Mouse (Mus musculus) liver, embryonic 15.5 days (tissue): ENCODE results near the gene Nxph3. TPM values are rescaled to one million over a fixed set of nuclear protein-coding genes. Genes with fewer than 3 reads are reported as not detected.
A peak's percentile ranks its signal among the peaks of the same experiment; 100 is the strongest.

ENCODE experiments used
- ATAC-seq: fragments of 200-750 bp; cut with Nextera tagmentation; 2 replicates; pipeline ENCODE4 v1.8.0; 2017; ENCODE audit warnings: moderate number of reproducible peaks, mild to moderate bottlenecking, moderate library complexity; ENCODE audit not compliant: insufficient read depth
- H3K27ac ChIP-seq: fragments of 300-500 bp; sonication (generic); replicated peaks from 2 replicates; pipeline ENCODE4 v1.5.1; 2015; ENCODE audit warnings: mild to moderate bottlenecking, inconsistent platforms
- H3K27me3 ChIP-seq: fragments of 300-500 bp; sonication (generic); 2 replicates; pipeline ENCODE4 v1.6.1; 2015; ENCODE audit warnings: mild to moderate bottlenecking, inconsistent platforms
- H3K36me3 ChIP-seq: fragments of 300-500 bp; sonication (generic); replicated peaks from 2 replicates; pipeline ENCODE4 v1.6.1; 2015; ENCODE audit warnings: moderate library complexity, mild to moderate bottlenecking, inconsistent platforms
- H3K4me1 ChIP-seq: fragments of 300-500 bp; sonication (generic); replicated peaks from 2 replicates; pipeline ENCODE4 v1.6.1; 2015; ENCODE audit warnings: inconsistent platforms
- H3K4me2 ChIP-seq: fragments of 300-500 bp; sonication (generic); 2 replicates; pipeline ENCODE4 v1.6.1; 2015; ENCODE audit warnings: moderate library complexity, mild to moderate bottlenecking, inconsistent platforms
- H3K4me3 ChIP-seq: fragments of 300-500 bp; sonication (generic); replicated peaks from 2 replicates; pipeline ENCODE4 v1.5.1; 2015; ENCODE audit warnings: mild to moderate bottlenecking, inconsistent platforms
- H3K9ac ChIP-seq: fragments of 300-500 bp; sonication (generic); 2 replicates; pipeline ENCODE4 v1.6.1; 2015; ENCODE audit warnings: moderate library complexity, mild to moderate bottlenecking, inconsistent platforms
- H3K9me3 ChIP-seq: fragments of 300-500 bp; sonication (generic); replicated peaks from 2 replicates; pipeline ENCODE4 v1.6.1; 2016; ENCODE audit warnings: inconsistent platforms
- WGBS: fragments of 180-500 bp; shearing (Covaris S2); methylation state at CpG from one replicate; pipeline ENCODE4 v1.1.7; 2015; ENCODE audit warnings: mixed read lengths; ENCODE audit not compliant: insufficient replicate concordance; 5-methylcytosine and 5-hydroxymethylcytosine counted together
- polyA plus RNA-seq: library from polyadenylated mRNA; unstranded; fragments of >200 nt; fragmentation: Nextera tagmentation; extraction: Ambion mirVana; gene quantifications from 2 replicates; pipeline ENCODE4 v1.2.1, GENCODE M21; 2015

Gene Nxph3
- polyA plus RNA-seq, 1 experiment from 2014 or later = 0.03 TPM

DNA sequence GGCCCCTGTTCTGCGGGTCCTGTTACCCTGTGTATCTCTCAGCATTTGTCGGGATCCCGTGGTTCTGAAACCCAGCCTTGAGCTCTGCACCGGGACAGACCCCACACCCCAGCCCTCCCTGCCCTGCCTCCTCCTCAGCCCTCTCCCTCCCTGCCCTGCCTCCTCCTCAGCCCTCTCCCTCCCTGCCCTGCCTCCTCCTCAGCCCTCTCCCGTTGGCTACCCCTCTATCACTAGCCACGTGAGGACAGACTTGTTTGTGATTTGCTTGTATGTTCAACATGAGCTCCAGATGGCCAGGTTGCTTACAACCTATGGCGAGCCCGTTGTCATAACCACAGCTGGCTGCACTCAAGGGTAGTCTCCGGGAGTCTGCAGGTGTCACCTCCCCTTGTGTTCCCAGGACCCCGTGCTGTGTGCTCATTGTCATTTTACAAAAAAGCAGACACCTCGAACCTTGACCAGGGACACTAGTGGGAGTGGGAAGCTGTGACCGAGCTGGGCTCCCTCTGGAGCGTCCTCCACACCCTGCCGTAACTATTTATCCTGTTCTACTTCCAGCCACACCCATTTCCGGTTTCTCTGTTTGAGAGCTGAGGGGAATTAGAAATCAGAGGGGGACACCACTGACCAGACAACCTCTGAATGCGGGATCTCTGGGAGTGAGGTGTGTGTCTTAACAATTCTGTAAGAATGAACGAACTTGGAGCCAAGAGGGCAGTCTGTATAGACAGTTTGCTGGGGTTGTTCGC, 26.4 kb upstream of the Nxph3 start:
- 23% methylated on average over 18 of the region's 18 CpGs for WGBS

DNA sequence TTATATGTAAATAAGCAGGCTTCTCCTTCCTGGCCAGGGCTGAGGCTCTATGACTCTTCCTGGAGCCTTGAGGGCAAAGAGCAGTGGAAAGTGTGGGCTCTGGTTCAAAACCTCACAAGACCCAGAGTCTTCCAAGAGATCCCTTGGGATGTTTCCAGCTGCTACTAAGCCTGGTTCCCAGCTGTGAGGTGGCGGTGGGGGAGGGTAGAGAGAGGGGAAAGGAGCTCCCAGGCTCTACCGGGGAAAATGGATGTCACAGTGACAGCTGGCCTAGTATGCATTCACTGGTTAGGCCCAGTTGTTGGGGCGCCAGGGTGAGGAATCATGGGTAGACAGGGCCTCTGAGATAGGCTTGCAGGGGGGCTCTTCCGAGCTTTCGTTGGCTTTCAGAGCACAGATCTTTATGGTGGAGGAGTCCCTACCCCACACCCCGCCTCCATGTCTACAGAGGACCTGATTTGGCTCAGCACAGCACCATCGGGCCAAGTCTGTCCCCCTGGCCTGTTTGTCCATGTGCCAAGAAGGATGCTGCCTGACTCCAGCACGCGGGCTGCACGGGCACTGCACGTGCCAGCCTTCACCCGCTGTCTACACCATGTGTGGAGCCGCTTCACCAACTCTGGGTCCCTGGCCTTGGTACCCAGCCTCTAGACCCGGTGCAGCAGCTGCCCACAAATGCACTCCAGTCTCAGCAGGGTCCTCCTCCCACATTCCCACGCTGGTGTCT, 24.2 kb upstream of the Nxph3 start:
- no peak overlapping the region for H3K4me3 ChIP-seq
- no peaks in the 10 kb centered on the region for H3K4me1 ChIP-seq
- H3K27me3 ChIP-seq = peaks cover 36% of the 10 kb centered on the region
- H3K36me3 ChIP-seq = no peaks in the 10 kb centered on the region
- no peaks in the 10 kb centered on the region for H3K9me3 ChIP-seq
- H3K4me2 ChIP-seq = no peak overlapping the region
- H3K27ac ChIP-seq = no peak overlapping the region
- no peak for ATAC-seq
- no peak overlapping the region for H3K9ac ChIP-seq
- 63% methylated on average over 15 of the region's 15 CpGs for WGBS

More for the DNA sequence above, 26.4 kb upstream of the Nxph3 start:
- no peak overlapping the region for H3K4me3 ChIP-seq
- H3K9ac ChIP-seq = no peak overlapping the region
- H3K9me3 ChIP-seq = no peaks in the 10 kb centered on the region
- no peak overlapping the region; the same call in 1 of the 2 replicates for H3K4me2 ChIP-seq
- no peaks in the 10 kb centered on the region for H3K4me1 ChIP-seq
- no peaks in the 10 kb centered on the region for H3K36me3 ChIP-seq
- no peak overlapping the region for H3K27ac ChIP-seq
- H3K27me3 ChIP-seq = peaks cover 29% of the 10 kb centered on the region
- no peak for ATAC-seq

DNA sequence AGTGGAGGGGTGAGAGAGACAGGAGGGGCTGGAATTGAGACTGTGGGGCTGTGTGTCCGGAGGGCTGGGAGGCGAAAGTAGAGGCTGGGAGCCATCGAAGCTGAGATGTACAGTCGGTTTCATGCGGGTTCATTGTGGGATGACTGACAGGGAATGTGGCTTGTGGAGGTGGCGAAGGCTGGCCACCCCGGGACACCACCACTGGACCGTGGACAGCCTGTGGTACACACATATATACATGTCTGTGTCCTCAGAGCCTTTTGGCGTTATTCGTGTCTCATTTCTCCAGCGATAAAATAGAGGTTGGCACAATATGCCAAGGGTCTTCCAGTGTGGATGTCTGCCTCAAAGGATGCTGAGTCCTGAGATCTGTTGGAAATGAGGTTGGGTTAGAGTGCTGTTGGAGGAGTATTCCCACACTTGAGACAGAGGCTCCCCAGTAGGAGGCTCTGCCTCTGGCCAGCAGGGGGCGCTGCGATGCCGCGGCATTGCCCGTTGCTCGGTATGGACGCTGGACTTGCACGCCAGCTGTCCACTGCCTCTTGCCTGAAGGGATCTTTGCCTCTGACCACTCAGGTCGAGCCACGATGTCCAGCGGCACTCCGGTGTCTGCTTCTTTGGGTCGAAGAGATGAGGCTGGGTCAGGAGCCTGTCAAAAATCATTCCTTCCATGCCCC, 19.3 kb upstream of the Nxph3 start:
- no peak for ATAC-seq
- 20% methylated on average over 24 of the region's 24 CpGs for WGBS
- H3K4me2 ChIP-seq = no peak overlapping the region
- H3K27me3 ChIP-seq = peaks cover 12% of the 10 kb centered on the region
- H3K27ac ChIP-seq = no peak overlapping the region
- no peak overlapping the region for H3K9ac ChIP-seq
- no peaks in the 10 kb centered on the region for H3K9me3 ChIP-seq
- H3K4me3 ChIP-seq = no peak overlapping the region
- no peaks in the 10 kb centered on the region for H3K36me3 ChIP-seq
- H3K4me1 ChIP-seq = no peaks in the 10 kb centered on the region

DNA sequence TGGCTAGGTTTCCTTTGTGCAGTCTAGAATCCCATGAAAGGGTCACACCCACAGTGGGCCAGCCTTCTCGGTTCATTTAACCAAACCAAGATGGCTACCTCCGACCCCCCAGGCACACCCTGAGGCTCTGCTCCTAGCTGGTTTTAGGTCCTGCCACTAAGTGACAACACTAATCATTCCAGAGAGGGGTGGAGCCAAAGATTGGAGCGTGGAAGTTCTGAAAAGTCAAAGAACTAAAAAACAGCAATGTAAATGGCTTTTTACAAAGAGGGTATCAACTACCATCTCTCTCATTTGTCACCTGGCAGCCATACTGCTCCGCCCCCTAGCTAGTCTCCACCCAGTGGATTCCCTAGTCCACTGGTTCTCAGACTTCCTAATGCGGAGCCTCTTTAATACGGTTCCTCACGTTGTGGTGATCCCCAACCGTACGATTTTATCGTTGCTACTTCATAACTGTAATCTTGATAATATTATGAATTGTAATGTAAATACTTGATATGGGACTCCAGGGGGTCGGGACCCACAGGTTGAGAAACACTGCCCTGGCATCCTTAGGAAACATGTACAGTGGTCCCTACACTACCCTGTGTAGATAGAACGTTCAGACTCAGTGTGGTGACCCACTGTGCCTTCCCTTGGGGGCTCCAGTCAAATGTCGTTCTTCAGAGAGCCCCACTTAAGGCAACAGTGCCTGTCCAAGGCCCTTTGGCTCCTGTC, 18.1 kb upstream of the Nxph3 start:
- H3K4me3 ChIP-seq = no peak overlapping the region
- no peaks in the 10 kb centered on the region for H3K36me3 ChIP-seq
- H3K4me2 ChIP-seq = no peak overlapping the region
- H3K9ac ChIP-seq = no peak overlapping the region
- H3K9me3 ChIP-seq = no peaks in the 10 kb centered on the region
- no peaks in the 10 kb centered on the region for H3K4me1 ChIP-seq
- no peak overlapping the region for H3K27ac ChIP-seq
- no peak for ATAC-seq
- peaks cover 11% of the 10 kb centered on the region for H3K27me3 ChIP-seq
- 55% methylated on average over 13 of the region's 13 CpGs for WGBS

- ATAC-seq = no peak
- Histone ChIP-seq H3K9ac (no peak overlapping the region), H3K36me3 (no peaks in the 10 kb centered on the region), H3K27ac (no peak overlapping the region), H3K4me3 (no peak overlapping the region), H3K9me3 (no peaks in the 10 kb centered on the region), H3K4me2 (no peak overlapping the region), H3K27me3 (peaks cover 17% of the 10 kb centered on the region), H3K4me1 (no peaks in the 10 kb centered on the region)
- 59% methylated on average over 3 of the region's 3 CpGs for WGBS
Observed at GRCm38 (mm10) chr11:95528231-95528630, 13.9 kb upstream of the Nxph3 start.

- no peaks in the 10 kb centered on the region for H3K36me3 ChIP-seq
- no peak overlapping the region for H3K4me2 ChIP-seq
- H3K9ac ChIP-seq = no peak overlapping the region
- no peak for ATAC-seq
- no peaks in the 10 kb centered on the region for H3K4me1 ChIP-seq
- 65% methylated on average over 8 of the region's 8 CpGs for WGBS
- H3K27ac ChIP-seq = no peak overlapping the region
- H3K9me3 ChIP-seq = no peaks in the 10 kb centered on the region
- H3K27me3 ChIP-seq = peaks cover 23% of the 10 kb centered on the region
- H3K4me3 ChIP-seq = no peak overlapping the region
Observed at GRCm38 (mm10) chr11:95527307-95527706, 12.9 kb upstream of the Nxph3 start.

DNA sequence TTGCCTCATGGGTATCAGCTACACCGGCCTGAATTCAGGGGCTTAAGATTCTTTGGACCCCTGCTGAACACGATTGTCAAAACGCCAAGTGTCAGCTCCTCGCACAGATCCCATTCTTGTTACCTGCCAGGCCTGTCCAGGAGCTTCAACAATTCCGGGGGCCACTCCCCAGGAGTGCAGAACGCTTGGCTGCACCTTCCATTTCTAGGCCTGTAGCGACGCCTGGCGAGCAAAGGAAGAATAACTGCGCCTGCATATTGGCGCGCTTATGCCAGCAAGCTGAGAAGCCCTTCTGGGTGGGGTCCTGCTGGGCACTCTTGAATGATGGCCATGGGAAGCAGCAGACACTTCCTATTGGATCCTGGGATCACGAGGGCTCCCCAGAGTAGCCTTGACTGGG, 7.2 kb upstream of the Nxph3 start:
- ATAC-seq = no peak
- no peak overlapping the region for H3K27ac ChIP-seq
- 2% methylated on average over 13 of the region's 13 CpGs for WGBS
- no peak overlapping the region for H3K4me3 ChIP-seq
- H3K9me3 ChIP-seq = no peaks in the 10 kb centered on the region
- no peak overlapping the region for H3K9ac ChIP-seq
- H3K36me3 ChIP-seq = no peaks in the 10 kb centered on the region
- peak overlapping the region; percentile 58 for H3K4me2 ChIP-seq
- H3K4me1 ChIP-seq = peaks cover 12% of the 10 kb centered on the region
- peaks cover 77% of the 10 kb centered on the region for H3K27me3 ChIP-seq

GRCm38 (mm10) chr11:95520456-95521072, 6.2 kb upstream of the Nxph3 start:
- H3K27me3 ChIP-seq = peaks cover 78% of the 10 kb centered on the region
- ATAC-seq = peak; percentile 47; the same call in 1 of the 2 replicates
- H3K27ac ChIP-seq = no peak overlapping the region
- no peak overlapping the region for H3K9ac ChIP-seq
- no peaks in the 10 kb centered on the region for H3K9me3 ChIP-seq
- peak overlapping the region; percentile 32 for H3K4me3 ChIP-seq
- peak overlapping the region; percentile 58 for H3K4me2 ChIP-seq
- WGBS = 5% methylated on average over 27 of the region's 27 CpGs
- peaks cover 12% of the 10 kb centered on the region for H3K4me1 ChIP-seq
- H3K36me3 ChIP-seq = no peaks in the 10 kb centered on the region

DNA sequence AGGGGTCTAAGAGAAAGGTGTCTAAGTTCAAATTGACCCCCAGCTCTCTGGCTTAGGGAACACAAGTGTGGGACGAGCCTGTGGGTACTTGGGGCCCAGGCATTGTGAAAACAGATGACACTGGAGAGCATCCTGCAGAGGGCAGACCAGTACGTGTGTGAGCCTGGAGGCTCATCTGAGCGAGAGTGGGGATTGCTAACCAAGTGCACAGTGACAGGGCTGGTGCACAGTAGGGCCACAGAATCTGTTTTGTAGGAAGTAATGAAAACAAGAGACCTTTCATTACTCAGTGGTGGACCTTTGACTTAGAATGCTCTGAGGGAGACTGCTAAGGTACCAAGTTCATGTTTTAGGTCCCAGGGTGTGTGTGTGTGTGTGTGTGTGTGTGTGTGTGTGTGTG, 5.6 kb upstream of the Nxph3 start:
- no peak for ATAC-seq
- H3K9ac ChIP-seq = no peak overlapping the region
- H3K27ac ChIP-seq = no peak overlapping the region
- H3K27me3 ChIP-seq = peaks cover 81% of the 10 kb centered on the region
- H3K4me1 ChIP-seq = peaks cover 12% of the 10 kb centered on the region
- H3K4me3 ChIP-seq = no peak overlapping the region
- H3K9me3 ChIP-seq = no peaks in the 10 kb centered on the region
- 42% methylated on average over 3 of the region's 3 CpGs for WGBS
- H3K4me2 ChIP-seq = no peak overlapping the region
- H3K36me3 ChIP-seq = no peaks in the 10 kb centered on the region

- Histone ChIP-seq H3K27ac (no peak overlapping the region), H3K4me1 (peaks cover 18% of the 10 kb centered on the region), H3K4me2 (no peak overlapping the region), H3K36me3 (no peaks in the 10 kb centered on the region), H3K9ac (no peak overlapping the region), H3K4me3 (no peak overlapping the region), H3K9me3 (no peaks in the 10 kb centered on the region), H3K27me3 (peaks cover 83% of the 10 kb centered on the region)
- ATAC-seq = no peak
- 64% methylated on average over 10 of the region's 10 CpGs for WGBS
Observed at GRCm38 (mm10) chr11:95519299-95519698, 4.9 kb upstream of the Nxph3 start.
